Mouse (Mus musculus): ENCODE results near the gene Pon1.

Gene Pon1

GRCm38 (mm10) chr6:5134986-5135385 is 58.8 kb downstream of the Pon1 start:
- in situ Hi-C loops (cut with MboI, MseI): no loop called here

GRCm38 (mm10) chr6:5129364-5130093 is 64.2 kb downstream of the Pon1 start:
- in situ Hi-C loops (cut with MboI, MseI): no loop called here

GRCm38 (mm10) chr6:5120229-5120628 is 73.5 kb downstream of the Pon1 start:
- in situ Hi-C loops (cut with MboI, MseI): no loop called here

- in situ Hi-C loops (cut with MboI, MseI): no loop called here
Measured at GRCm38 (mm10) chr6:5119181-5119910, 74.4 kb downstream of the Pon1 start.
